Mouse (Mus musculus): Measurements from ENCODE around the gene Acsbg1. TPM values are rescaled to one million over a fixed set of nuclear protein-coding genes. Genes with fewer than 3 reads are reported as not detected.
A peak's percentile ranks its signal among the peaks of the same experiment; 100 is the strongest.

Acsbg1 gene
- total and polyA plus RNA-seq, 2 experiments from 2014 or later: 57.1 to 106 TPM

GRCm38 (mm10) chr9:54583712-54584111 is 78.0 kb downstream of the Acsbg1 start:
- Histone ChIP-seq H3K27ac (no peak overlapping the region), H3K4me1 (ENCODE audit: insufficient read depth, low read length) (no peaks in the 10 kb centered on the region; the same call in 1 of the 2 replicates), H3K4me3 (ENCODE audit: low read length) (no peak overlapping the region), H3K9ac (replicated peaks; ENCODE audit: low read length) (no peak overlapping the region), H3K4me2 (ENCODE audit: low read depth, low read length) (no peak overlapping the region), H3K9me3 (ENCODE audit: low read length) (no peaks in the 10 kb centered on the region), H3K36me3 (ENCODE audit: insufficient read depth, low read length) (no peaks in the 10 kb centered on the region), H3K27me3 (ENCODE audit: insufficient read depth, low read length) (no peaks in the 10 kb centered on the region)
- WGBS: 77% methylated on average over 1 of the region's 1 CpGs
- no peak for TF ChIP-seq CTCF (IDR thresholded peaks at IDR 0.05; ENCODE audit: low read depth)
- ATAC-seq (no peak), DNase-seq (ENCODE audit: low spot score) (no peak)

- WGBS: 82% methylated on average over 9 of the region's 9 CpGs
- Histone ChIP-seq H3K9me3 (ENCODE audit: low read length) (no peaks in the 10 kb centered on the region), H3K36me3 (ENCODE audit: insufficient read depth, low read length) (no peaks in the 10 kb centered on the region), H3K4me1 (ENCODE audit: insufficient read depth, low read length) (no peaks in the 10 kb centered on the region), H3K4me3 (ENCODE audit: low read length) (no peak overlapping the region), H3K9ac (replicated peaks; ENCODE audit: low read length) (no peak overlapping the region), H3K27me3 (ENCODE audit: insufficient read depth, low read length) (no peaks in the 10 kb centered on the region), H3K27ac (no peak overlapping the region), H3K4me2 (ENCODE audit: low read depth, low read length) (no peak overlapping the region)
- no peak for ATAC-seq
- DNase-seq (ENCODE audit: low spot score): no peak
- TF ChIP-seq CTCF (IDR thresholded peaks at IDR 0.05; ENCODE audit: low read depth): no peak
These were observed 90.4 kb downstream of the Acsbg1 start for GRCm38 (mm10) chr9:54571130-54571839.

- H3K36me3 ChIP-seq (ENCODE audit: insufficient read depth, low read length): no peaks in the 10 kb centered on the region
- no peak overlapping the region for H3K27ac ChIP-seq
- H3K4me1 ChIP-seq (ENCODE audit: insufficient read depth, low read length): no peaks in the 10 kb centered on the region
- H3K9ac ChIP-seq (replicated peaks; ENCODE audit: low read length): no peak overlapping the region
- peak; percentile 68 for DNase-seq (ENCODE audit: low spot score)
- peak; percentile 34 for TF ChIP-seq CTCF (IDR thresholded peaks at IDR 0.05; ENCODE audit: low read depth)
- H3K9me3 ChIP-seq (ENCODE audit: low read length): no peaks in the 10 kb centered on the region
- WGBS: 40% methylated on average over 2 of the region's 2 CpGs
- no peak overlapping the region for H3K4me2 ChIP-seq (ENCODE audit: low read depth, low read length)
- no peak overlapping the region for H3K4me3 ChIP-seq (ENCODE audit: low read length)
- H3K27me3 ChIP-seq (ENCODE audit: insufficient read depth, low read length): no peaks in the 10 kb centered on the region
- ATAC-seq: no peak
These were observed 92.9 kb downstream of the Acsbg1 start for GRCm38 (mm10) chr9:54568732-54569131.

GRCm38 (mm10) chr9:54566958-54567357 is 94.7 kb downstream of the Acsbg1 start:
- no peaks in the 10 kb centered on the region for H3K4me1 ChIP-seq (ENCODE audit: insufficient read depth, low read length)
- no peak overlapping the region for H3K4me2 ChIP-seq (ENCODE audit: low read depth, low read length)
- WGBS: 62% methylated on average over 4 of the region's 4 CpGs
- no peak overlapping the region for H3K9ac ChIP-seq (replicated peaks; ENCODE audit: low read length)
- no peak overlapping the region for H3K4me3 ChIP-seq (ENCODE audit: low read length)
- ATAC-seq: no peak
- no peak overlapping the region for H3K27ac ChIP-seq
- TF ChIP-seq CTCF (IDR thresholded peaks at IDR 0.05; ENCODE audit: low read depth): no peak
- H3K27me3 ChIP-seq (ENCODE audit: insufficient read depth, low read length): no peaks in the 10 kb centered on the region
- H3K36me3 ChIP-seq (ENCODE audit: insufficient read depth, low read length): no peaks in the 10 kb centered on the region
- no peaks in the 10 kb centered on the region for H3K9me3 ChIP-seq (ENCODE audit: low read length)
- no peak for DNase-seq (ENCODE audit: low spot score)

- 87% methylated on average over 8 of the region's 8 CpGs for WGBS
- H3K4me2 ChIP-seq (ENCODE audit: low read depth, low read length): no peak overlapping the region
- no peaks in the 10 kb centered on the region for H3K9me3 ChIP-seq (ENCODE audit: low read length)
These were observed 100.7 kb downstream of the Acsbg1 start for GRCm38 (mm10) chr9:54560831-54561601.

GRCm38 (mm10) chr9:54559771-54560471 is 101.7 kb downstream of the Acsbg1 start, which contains the start of gene Cib2:
Cib2 (minus strand) TSS chr9:54560218.
- H3K36me3 ChIP-seq (ENCODE audit: insufficient read depth, low read length): no peaks in the 10 kb centered on the region
- H3K27ac ChIP-seq: peak within 1 kb of the TSS; percentile 41; the same call in 1 of the 2 replicates
- WGBS: 1% methylated on average over 51 of the region's 54 CpGs

More at GRCm38 (mm10) chr9:54560831-54561601, 100.7 kb downstream of the Acsbg1 start:
- Histone ChIP-seq H3K9ac (replicated peaks; ENCODE audit: low read length) (no peak overlapping the region; the same call in 1 of the 2 replicates), H3K4me1 (ENCODE audit: insufficient read depth, low read length) (no peaks in the 10 kb centered on the region), H3K27ac (peak overlapping the region; percentile 41; the same call in 1 of the 2 replicates), H3K4me3 (ENCODE audit: low read length) (no peak overlapping the region), H3K27me3 (ENCODE audit: insufficient read depth, low read length) (no peaks in the 10 kb centered on the region), H3K36me3 (ENCODE audit: insufficient read depth, low read length) (no peaks in the 10 kb centered on the region)
- no peak for TF ChIP-seq CTCF (IDR thresholded peaks at IDR 0.05; ENCODE audit: low read depth)
- no peak for DNase-seq (ENCODE audit: low spot score)
- no peak for ATAC-seq

More at GRCm38 (mm10) chr9:54559771-54560471, 101.7 kb downstream of the Acsbg1 start, which contains the start of gene Cib2:
- peak; percentile 50 for TF ChIP-seq CTCF (IDR thresholded peaks at IDR 0.05; ENCODE audit: low read depth)
- Histone ChIP-seq H3K27me3 (ENCODE audit: insufficient read depth, low read length) (no peaks in the 10 kb centered on the region), H3K9ac (replicated peaks; ENCODE audit: low read length) (peak within 1 kb of the TSS; percentile 71), H3K4me3 (ENCODE audit: low read length) (peak within 1 kb of the TSS; percentile 45), H3K9me3 (ENCODE audit: low read length) (no peaks in the 10 kb centered on the region), H3K4me2 (ENCODE audit: low read depth, low read length) (peak within 1 kb of the TSS; percentile 77), H3K4me1 (ENCODE audit: insufficient read depth, low read length) (no peaks in the 10 kb centered on the region)
- ATAC-seq (peak; percentile 98), DNase-seq (ENCODE audit: low spot score) (peak; percentile 91)

Data from hindbrain, postnatal 0 days (tissue).